Mouse (Mus musculus) natural killer cell, adult 2 months (primary cell): ENCODE results near the gene Gm20738.
"Not testable (repeated sequence)": the region's sequence is repeated elsewhere in the genome, so short reads cannot be mapped to it uniquely, and the experiment has no call there.

Experiments
- DNase-seq, 2 experiments: peaks; one replicate each; pipeline ENCODE4 v3.0.0; 2022; ENCODE audit warnings: low spot score in 2 of 2

Gene Gm20738

GRCm38 (mm10) chrY:37957511-37957910 is at the start of gene Gm20738:
Gm20738 (plus strand) TSS chrY:37957811.
- not testable (repeated sequence) for DNase-seq
